Comparison of ENCODE assay signal across 18 mouse cellular contexts in genomic region chr10:69245151-69245550, GRCm38 (mm10). TPM values are rescaled to one million over a fixed set of nuclear protein-coding genes. Genes with fewer than 3 reads are reported as not detected.
"Had no signal": no experiment of that assay in that cellular context is flagged by ENCODE, and none has a peak within 500 bp of the region (broad histone marks: within the 10 kb centered on the region; RNA-seq: fewer than 3 reads in every experiment).

No protein-coding gene starts in this region.

- H3K27me3 ChIP-seq: lung, embryonic 15.5 days; midbrain, embryonic 13.5 days; midbrain, embryonic 15.5 days; neural tube, embryonic 12.5 days; stomach, embryonic 15.5 days had no signal

- ATAC-seq: lung, postnatal 0 days; midbrain, embryonic 13.5 days; midbrain, embryonic 15.5 days had no signal

- DNase-seq: lung, adult 2 months; lung, postnatal 14 days; right cerebral cortex, postnatal 14 days; thymus, adult 2 months; thymus, postnatal 25 days; thymus, postnatal 4 days had no signal

- H3K9me3 ChIP-seq: lung, embryonic 15.5 days; midbrain, embryonic 13.5 days; midbrain, embryonic 15.5 days; neural tube, embryonic 12.5 days; stomach, embryonic 15.5 days had no signal

- H3K36me3 ChIP-seq: lung, embryonic 15.5 days; midbrain, embryonic 15.5 days had no signal

- H3K27ac ChIP-seq: lung, embryonic 15.5 days; macrophage; midbrain, embryonic 13.5 days; midbrain, embryonic 15.5 days; neural tube, embryonic 12.5 days; stomach, embryonic 15.5 days; stomach, postnatal 0 days had no signal

- H3K4me1 ChIP-seq: midbrain, embryonic 13.5 days; midbrain, embryonic 15.5 days; neural tube, embryonic 12.5 days; stomach, embryonic 15.5 days had no signal

- H3K4me3 ChIP-seq: lung, embryonic 15.5 days; megakaryocyte, embryonic 14.5 days; midbrain, embryonic 13.5 days; midbrain, embryonic 15.5 days; neural tube, embryonic 12.5 days; stomach, embryonic 15.5 days had no signal

- H3K9ac ChIP-seq: lung, embryonic 15.5 days; midbrain, embryonic 13.5 days; midbrain, embryonic 15.5 days; neural tube, embryonic 12.5 days; stomach, embryonic 15.5 days had no signal

- H3K4me2 ChIP-seq: lung, embryonic 15.5 days; midbrain, embryonic 11.5 days; midbrain, embryonic 13.5 days; midbrain, embryonic 15.5 days; neural tube, embryonic 12.5 days; stomach, embryonic 15.5 days had no signal

RNA-seq across cellular contexts. Expression of gene A930033H14Rik, which starts 32.3 kb away (rescaled TPM):
- total RNA-seq: monocyte, adult 5-6 weeks; neutrophil, adult 5-6 weeks had no signal
